Mouse (Mus musculus) G1E (cell line): Measurements from ENCODE around the gene Med7.

Experiments
- CTCF ChIP-seq: IDR thresholded peaks from 2 replicates; pipeline ENCODE4 v1.5.1; 2012; ENCODE audit warnings: low read depth, low read length, inconsistent platforms, mixed read lengths
- POLR2AphosphoS5 ChIP-seq: IDR thresholded peaks from 2 replicates; pipeline ENCODE4 v1.6.1; 2012; ENCODE audit warnings: low read depth, low read length, inconsistent platforms; ENCODE audit not compliant: insufficient replicate concordance

- no peak for TF ChIP-seq CTCF
- TF ChIP-seq POLR2AphosphoS5 = no peak
Measured at GRCm38 (mm10) chr11:46395088-46395487, 41.6 kb upstream of the Med7 start.
